Mouse (Mus musculus): ENCODE measurements at regions not wholly inside any gene's neighbourhood (a gene's known extent, or its start where the extent isn't known, plus 50 kb on each side); places are given as distances from the start of the nearest gene placed in this dataset.

- Histone ChIP-seq H3K4me3 (ENCODE audit: insufficient read depth in 1 of 2, low read depth in 1 of 2, low read length in 2 of 2, poor library complexity in 1 of 2, severe bottlenecking in 1 of 2) (no peak overlapping the region), H3K27ac (ENCODE audit: insufficient read depth, low read depth, low read length, poor library complexity, severe bottlenecking) (no peak overlapping the region), H3K9ac (ENCODE audit: insufficient read depth, low read depth, low read length, poor library complexity, severe bottlenecking) (no peak overlapping the region), H3K36me3 (ENCODE audit: control insufficient read depth, insufficient read depth, low read length, poor library complexity, severe bottlenecking) (no peaks in the 10 kb centered on the region), H3K4me1 (ENCODE audit: control insufficient read depth in 2 of 2, insufficient read depth in 2 of 2, low read length in 2 of 2, poor library complexity in 1 of 2) (peaks cover 7 to 14% of the 10 kb centered on the region in 2 experiments), H3K9me3 (ENCODE audit: control insufficient read depth, insufficient read depth, low read depth, low read length) (no peaks in the 10 kb centered on the region)
- in situ Hi-C loops (cut with MboI; ENCODE audit: low sequenced_read_pairs in 2 of 2, unreplicated experiment in 2 of 2): no loop called here
- DNase-seq (ENCODE audit: low read depth, low spot score): no peak
- TF ChIP-seq CHD2 (IDR thresholded peaks at IDR 0.05; ENCODE audit: low read depth, low read length) (no peak), ZC3H11A (IDR thresholded peaks at IDR 0.05; ENCODE audit: borderline replicate concordance, low read depth, low read length) (no peak)
These were observed 102.0 kb upstream of the Klf7 start for GRCm38 (mm10) chr1:64223779-64224687.

- no peak for DNase-seq (ENCODE audit: low read depth, low spot score)
- Histone ChIP-seq H3K9ac (ENCODE audit: insufficient read depth, low read depth, low read length, poor library complexity, severe bottlenecking) (no peak overlapping the region), H3K36me3 (ENCODE audit: control insufficient read depth, insufficient read depth, low read length, poor library complexity, severe bottlenecking) (no peaks in the 10 kb centered on the region), H3K9me3 (ENCODE audit: control insufficient read depth, insufficient read depth, low read depth, low read length) (no peaks in the 10 kb centered on the region), H3K27ac (ENCODE audit: insufficient read depth, low read depth, low read length, poor library complexity, severe bottlenecking) (no peak overlapping the region), H3K4me3 (ENCODE audit: insufficient read depth in 1 of 2, low read depth in 1 of 2, low read length in 2 of 2, poor library complexity in 1 of 2, severe bottlenecking in 1 of 2) (no peak overlapping the region), H3K4me1 (ENCODE audit: control insufficient read depth in 2 of 2, insufficient read depth in 2 of 2, low read length in 2 of 2, poor library complexity in 1 of 2) (peaks cover 7 to 14% of the 10 kb centered on the region in 2 experiments)
- in situ Hi-C loops (cut with MboI; ENCODE audit: low sequenced_read_pairs in 2 of 2, unreplicated experiment in 2 of 2): no loop called here
- TF ChIP-seq ZC3H11A (IDR thresholded peaks at IDR 0.05; ENCODE audit: borderline replicate concordance, low read depth, low read length): no peak
- no peak for TF ChIP-seq ZNF384 (IDR thresholded peaks at IDR 0.05; ENCODE audit: low read depth, low read length)
- no peak for TF ChIP-seq CHD2 (IDR thresholded peaks at IDR 0.05; ENCODE audit: low read depth, low read length)
- no peak for TF ChIP-seq MAFK (IDR thresholded peaks at IDR 0.05; ENCODE audit: insufficient read depth, low read depth, low read length)
- TF ChIP-seq HCFC1 (IDR thresholded peaks at IDR 0.05; ENCODE audit: borderline replicate concordance, insufficient read depth, low read length): no peak
These were observed 100.4 kb upstream of the Klf7 start for GRCm38 (mm10) chr1:64222475-64222874.

DNA sequence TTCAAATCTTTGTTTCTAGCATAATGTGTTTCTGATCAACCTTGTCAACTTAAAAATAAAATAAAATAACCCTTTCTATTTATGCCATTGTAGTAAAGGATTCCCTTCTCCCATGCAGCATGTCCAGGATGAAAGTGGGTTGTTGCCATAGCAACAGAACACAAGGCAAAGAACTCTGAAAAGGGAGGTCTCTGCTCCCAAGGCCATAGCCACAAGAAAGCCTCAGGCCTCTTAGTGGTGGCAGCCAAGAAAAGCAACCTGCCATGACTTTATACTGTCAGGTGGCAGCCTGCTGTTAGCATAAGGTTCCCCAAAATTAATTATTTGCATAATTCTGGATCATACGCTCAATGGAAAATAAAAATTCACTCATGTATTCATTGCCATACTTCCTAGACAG is 98.4 kb upstream of the Klf7 start:
- no peaks in the 10 kb centered on the region for H3K36me3 ChIP-seq (ENCODE audit: control insufficient read depth, insufficient read depth, low read length, poor library complexity, severe bottlenecking)
- in situ Hi-C loops (cut with MboI; ENCODE audit: low sequenced_read_pairs in 2 of 2, unreplicated experiment in 2 of 2): no loop called here
- H3K9ac ChIP-seq (ENCODE audit: insufficient read depth, low read depth, low read length, poor library complexity, severe bottlenecking): no peak overlapping the region
- TF ChIP-seq ZC3H11A (IDR thresholded peaks at IDR 0.05; ENCODE audit: borderline replicate concordance, low read depth, low read length) (no peak), CHD2 (IDR thresholded peaks at IDR 0.05; ENCODE audit: low read depth, low read length) (no peak), HCFC1 (IDR thresholded peaks at IDR 0.05; ENCODE audit: borderline replicate concordance, insufficient read depth, low read length) (no peak), MAFK (IDR thresholded peaks at IDR 0.05; ENCODE audit: insufficient read depth, low read depth, low read length) (no peak), ZNF384 (IDR thresholded peaks at IDR 0.05; ENCODE audit: low read depth, low read length) (no peak)
- no peaks in the 10 kb centered on the region for H3K9me3 ChIP-seq (ENCODE audit: control insufficient read depth, insufficient read depth, low read depth, low read length)
- DNase-seq (ENCODE audit: low read depth, low spot score): no peak
- peaks cover 2 to 10% of the 10 kb centered on the region in 2 experiments; a peak in 2 of 4 replicates for H3K4me1 ChIP-seq (ENCODE audit: control insufficient read depth in 2 of 2, insufficient read depth in 2 of 2, low read length in 2 of 2, poor library complexity in 1 of 2)
- H3K27ac ChIP-seq (ENCODE audit: insufficient read depth, low read depth, low read length, poor library complexity, severe bottlenecking): no peak overlapping the region
- no peak overlapping the region for H3K4me3 ChIP-seq (ENCODE audit: insufficient read depth in 1 of 2, low read depth in 1 of 2, low read length in 2 of 2, poor library complexity in 1 of 2, severe bottlenecking in 1 of 2)

DNA sequence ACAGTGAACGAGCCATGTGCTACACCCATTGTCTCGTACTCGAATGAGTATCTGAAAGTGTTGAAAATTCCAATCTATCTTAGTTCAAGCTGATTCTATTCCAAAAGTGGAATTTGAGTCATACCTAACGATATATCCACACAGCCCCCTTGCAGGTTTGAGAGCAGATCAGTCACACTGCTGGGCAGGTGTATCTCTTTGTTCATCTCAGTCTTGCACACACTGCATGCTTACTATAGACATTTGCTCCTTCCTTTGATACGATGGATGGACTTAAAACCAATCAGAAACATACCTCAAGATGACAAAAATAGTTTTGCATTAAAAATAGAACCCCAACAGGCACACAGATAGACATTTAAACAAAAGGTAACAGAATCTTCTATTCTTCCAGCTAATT is 98.0 kb upstream of the Klf7 start:
- Histone ChIP-seq H3K36me3 (ENCODE audit: control insufficient read depth, insufficient read depth, low read length, poor library complexity, severe bottlenecking) (no peaks in the 10 kb centered on the region), H3K9me3 (ENCODE audit: control insufficient read depth, insufficient read depth, low read depth, low read length) (no peaks in the 10 kb centered on the region), H3K9ac (ENCODE audit: insufficient read depth, low read depth, low read length, poor library complexity, severe bottlenecking) (no peak overlapping the region), H3K4me3 (ENCODE audit: insufficient read depth in 1 of 2, low read depth in 1 of 2, low read length in 2 of 2, poor library complexity in 1 of 2, severe bottlenecking in 1 of 2) (no peak overlapping the region), H3K27ac (ENCODE audit: insufficient read depth, low read depth, low read length, poor library complexity, severe bottlenecking) (no peak overlapping the region), H3K4me1 (ENCODE audit: control insufficient read depth in 2 of 2, insufficient read depth in 2 of 2, low read length in 2 of 2, poor library complexity in 1 of 2) (peaks cover 2 to 10% of the 10 kb centered on the region in 2 experiments; a peak in 2 of 4 replicates)
- DNase-seq (ENCODE audit: low read depth, low spot score): no peak
- in situ Hi-C loops (cut with MboI; ENCODE audit: low sequenced_read_pairs in 2 of 2, unreplicated experiment in 2 of 2): no loop called here
- TF ChIP-seq MAFK (IDR thresholded peaks at IDR 0.05; ENCODE audit: insufficient read depth, low read depth, low read length) (no peak), CHD2 (IDR thresholded peaks at IDR 0.05; ENCODE audit: low read depth, low read length) (no peak), HCFC1 (IDR thresholded peaks at IDR 0.05; ENCODE audit: borderline replicate concordance, insufficient read depth, low read length) (no peak), ZNF384 (IDR thresholded peaks at IDR 0.05; ENCODE audit: low read depth, low read length) (no peak)
